Mouse (Mus musculus) kidney, postnatal 10 days (tissue): ENCODE data around the gene Tha1.
"Not testable (repeated sequence)": the region's sequence is repeated elsewhere in the genome, so short reads cannot be mapped to it uniquely, and the experiment has no call there.

Experiments used
- DNase-seq: peaks from one replicate; pipeline ENCODE4 v3.0.0; 2021; ENCODE audit warnings: mixed read lengths

Gene Tha1

GRCm38 (mm10) chr11:117847593-117848215 lies 25.6 kb downstream of the Tha1 start:
- DNase-seq: no peak

- peak; percentile 46 for DNase-seq
Observed at GRCm38 (mm10) chr11:117846640-117847039, 26.6 kb downstream of the Tha1 start.

GRCm38 (mm10) chr11:117845651-117846050 lies 27.6 kb downstream of the Tha1 start:
- no peak for DNase-seq

- no peak for DNase-seq
Observed at GRCm38 (mm10) chr11:117844997-117845396, 28.3 kb downstream of the Tha1 start.

GRCm38 (mm10) chr11:117843434-117843833 lies 29.8 kb downstream of the Tha1 start:
- DNase-seq: no peak

GRCm38 (mm10) chr11:117840910-117841309 lies 32.4 kb downstream of the Tha1 start:
- DNase-seq: no peak

GRCm38 (mm10) chr11:117839021-117839420 lies 34.3 kb downstream of the Tha1 start:
- DNase-seq: no peak

GRCm38 (mm10) chr11:117838572-117838971 lies 34.7 kb downstream of the Tha1 start:
- peak; percentile 48 for DNase-seq

- DNase-seq: peak; percentile 56
Observed at GRCm38 (mm10) chr11:117836306-117836705, 37.0 kb downstream of the Tha1 start.

GRCm38 (mm10) chr11:117834086-117834485 lies 39.2 kb downstream of the Tha1 start:
- DNase-seq: peak; percentile 51

- DNase-seq: not testable (repeated sequence)
Observed at GRCm38 (mm10) chr11:117833509-117833908, 39.8 kb downstream of the Tha1 start.

GRCm38 (mm10) chr11:117832086-117832969 lies 41.0 kb downstream of the Tha1 start:
- peak; percentile 85 for DNase-seq

GRCm38 (mm10) chr11:117830401-117830800 lies 42.9 kb downstream of the Tha1 start:
- DNase-seq: no peak

GRCm38 (mm10) chr11:117829671-117830215 lies 43.5 kb downstream of the Tha1 start:
- DNase-seq: peak; percentile 92

GRCm38 (mm10) chr11:117828888-117829604 lies 44.2 kb downstream of the Tha1 start:
- peak; percentile 72 for DNase-seq

- DNase-seq: peak; percentile 80
Observed at GRCm38 (mm10) chr11:117828149-117828887, 45.0 kb downstream of the Tha1 start.

- no peak for DNase-seq
Observed at GRCm38 (mm10) chr11:117827386-117827785, 45.9 kb downstream of the Tha1 start.

GRCm38 (mm10) chr11:117826916-117827315 lies 46.4 kb downstream of the Tha1 start:
- DNase-seq: no peak

- DNase-seq: no peak
Observed at GRCm38 (mm10) chr11:117826164-117826563, 47.1 kb downstream of the Tha1 start.

- peak; percentile 90 for DNase-seq
Observed at GRCm38 (mm10) chr11:117825333-117826101, 47.8 kb downstream of the Tha1 start, which contains the start of the genes Afmid and Tk1. Gene Afmid (plus strand): TSS chr11:117825924. Gene Tk1 (minus strand): TSS chr11:117826092.
